Mouse (Mus musculus) yolk sac, embryonic 10.5 days (tissue): ENCODE results near the gene Isca1.
A peak's percentile ranks its signal among the peaks of the same experiment; 100 is the strongest.
"Not testable (repeated sequence)": the region's sequence is repeated elsewhere in the genome, so short reads cannot be mapped to it uniquely, and the experiment has no call there.

Experiments used
- DNase-seq: peaks from one replicate; pipeline ENCODE4 v3.0.0-alpha.2; 2017; ENCODE audit warnings: low spot score

Isca1 gene

GRCm38 (mm10) chr13:59746164-59746563, 23.4 kb downstream of the Isca1 start:
- DNase-seq, result no peak

- DNase-seq, result no peak
Observed at GRCm38 (mm10) chr13:59745462-59745861, 24.1 kb downstream of the Isca1 start.

- no peak for DNase-seq
Observed at GRCm38 (mm10) chr13:59741697-59742096, 27.9 kb downstream of the Isca1 start.

- no peak for DNase-seq
Observed at GRCm38 (mm10) chr13:59741096-59741495, 28.5 kb downstream of the Isca1 start.

GRCm38 (mm10) chr13:59739397-59739796, 30.2 kb downstream of the Isca1 start:
- no peak for DNase-seq

GRCm38 (mm10) chr13:59738455-59738854, 31.2 kb downstream of the Isca1 start:
- no peak for DNase-seq

GRCm38 (mm10) chr13:59735190-59735589, 34.4 kb downstream of the Isca1 start:
- no peak for DNase-seq

GRCm38 (mm10) chr13:59734347-59734746, 35.3 kb downstream of the Isca1 start:
- not testable (repeated sequence) for DNase-seq

GRCm38 (mm10) chr13:59733936-59734335, 35.7 kb downstream of the Isca1 start:
- DNase-seq, result no peak

- DNase-seq, result no peak
Observed at GRCm38 (mm10) chr13:59731652-59732051, 38.0 kb downstream of the Isca1 start, which contains the start of gene Spata31d1d. TSS of gene Spata31d1d (minus strand) at chr13:59731752.

- DNase-seq, result peak; percentile 77
Observed at GRCm38 (mm10) chr13:59728378-59729093, 41.1 kb downstream of the Isca1 start.

GRCm38 (mm10) chr13:59726139-59726867, 43.3 kb downstream of the Isca1 start:
- DNase-seq, result no peak

- DNase-seq, result not testable (repeated sequence)
Observed at GRCm38 (mm10) chr13:59722089-59722488, 47.5 kb downstream of the Isca1 start.

- no peak for DNase-seq
Observed at GRCm38 (mm10) chr13:59719475-59719874, 50.1 kb downstream of the Isca1 start.

GRCm38 (mm10) chr13:59718857-59719440, 50.7 kb downstream of the Isca1 start:
- not testable (repeated sequence) for DNase-seq

GRCm38 (mm10) chr13:59713710-59714109, 55.9 kb downstream of the Isca1 start:
- DNase-seq, result no peak

GRCm38 (mm10) chr13:59711984-59712383, 57.6 kb downstream of the Isca1 start, which contains the start of gene Spata31d1b:
TSS of gene Spata31d1b (plus strand) at chr13:59712284.
- DNase-seq, result not testable (repeated sequence)

- no peak for DNase-seq
Observed at GRCm38 (mm10) chr13:59710230-59710629, 59.4 kb downstream of the Isca1 start, which contains the start of gene Spata31d1a. TSS of gene Spata31d1a (minus strand) at chr13:59710330.
